In the genomic region with DNA sequence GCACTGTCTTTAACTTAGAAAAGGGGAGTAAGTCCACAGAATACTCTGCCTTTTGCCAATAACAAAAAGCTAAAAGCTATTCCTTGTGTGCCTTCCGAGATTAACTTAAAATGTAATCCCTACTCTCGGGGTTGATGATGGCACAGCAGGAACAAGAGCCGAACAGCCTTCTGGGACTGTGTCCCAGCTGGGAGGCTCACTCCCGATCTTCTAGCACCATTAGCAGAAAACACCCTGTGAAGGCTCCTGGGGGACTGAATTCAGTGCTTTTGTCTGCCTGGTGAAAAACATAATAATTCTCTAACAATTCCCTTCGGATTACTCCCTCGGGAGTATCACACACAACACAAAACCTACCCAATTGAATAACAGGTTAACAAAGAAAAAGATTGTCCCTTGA, we compare ENCODE assay signal across 22 mouse cellular contexts. TPM values are rescaled to one million over a fixed set of nuclear protein-coding genes. Genes with fewer than 3 reads are reported as not detected.
A peak's percentile ranks its signal among the peaks of the same experiment; 100 is the strongest.
DNase-seq lines count a peak whose midpoint lies in the region; ATAC-seq and TF ChIP-seq lines count a peak whose summit lies in the region.
"Had no signal": no experiment of that assay in that cellular context is flagged by ENCODE, and none has a peak within 500 bp of the region (broad histone marks: within the 10 kb centered on the region; RNA-seq: fewer than 3 reads in every experiment).

No protein-coding gene starts in this region.

- ATAC-seq in forebrain, embryonic 12.5 days (ENCODE audit: low FRiP score), result no peak
- ATAC-seq in forebrain, embryonic 13.5 days, result no peak
- no peak for ATAC-seq in midbrain, embryonic 13.5 days
- no peak for ATAC-seq in midbrain, embryonic 15.5 days (replicated peaks)
- no peak for ATAC-seq in monocyte, adult 5-6 weeks (replicated peaks; ENCODE audit: insufficient number of reproducible peaks, low FRiP score, low TSS enrichment, poor library complexity, severe bottlenecking)
- ATAC-seq: activated CD4-positive, CD25-positive, alpha-beta regulatory T cell, adult 4 months; CD4-positive, CD25-positive, alpha-beta regulatory T cell, adult 4 months; forebrain, embryonic 15.5 days; intestine, postnatal 0 days had no signal

- H3K4me3 ChIP-seq in forebrain, embryonic 12.5 days (replicated peaks), result no peak overlapping the region
- H3K4me3 ChIP-seq in forebrain, embryonic 13.5 days, result no peak overlapping the region
- no peak overlapping the region for H3K4me3 ChIP-seq in midbrain, embryonic 13.5 days (replicated peaks)
- no peak overlapping the region for H3K4me3 ChIP-seq in midbrain, embryonic 15.5 days
- H3K4me3 ChIP-seq: embryonic facial prominence, embryonic 13.5 days; forebrain, embryonic 15.5 days; gastrocnemius, adult 2 months; hindbrain, embryonic 12.5 days; hindbrain, embryonic 15.5 days had no signal

- H3K4me2 ChIP-seq in forebrain, embryonic 12.5 days, result peak overlapping the region; percentile 6; the same call in 1 of the 2 replicates
- H3K4me2 ChIP-seq in forebrain, embryonic 13.5 days, result no peak overlapping the region
- 0 out of 2 replicates have a peak overlapping the region, but pooled peaks have one; percentile 9 for H3K4me2 ChIP-seq in midbrain, embryonic 13.5 days (replicated peaks)
- no peak overlapping the region for H3K4me2 ChIP-seq in midbrain, embryonic 15.5 days
- H3K4me2 ChIP-seq: embryonic facial prominence, embryonic 13.5 days; forebrain, embryonic 15.5 days; heart, embryonic 11.5 days; hindbrain, embryonic 12.5 days; hindbrain, embryonic 15.5 days had no signal

- H3K36me3 ChIP-seq in forebrain, embryonic 12.5 days (replicated peaks), result no peaks in the 10 kb centered on the region
- H3K36me3 ChIP-seq in forebrain, embryonic 13.5 days (ENCODE audit: poor library complexity, severe bottlenecking), result no peaks in the 10 kb centered on the region
- H3K36me3 ChIP-seq in midbrain, embryonic 13.5 days, result no peaks in the 10 kb centered on the region
- H3K36me3 ChIP-seq in midbrain, embryonic 15.5 days (replicated peaks), result no peaks in the 10 kb centered on the region
- H3K36me3 ChIP-seq: embryonic facial prominence, embryonic 13.5 days; forebrain, embryonic 15.5 days; hindbrain, embryonic 12.5 days; hindbrain, embryonic 15.5 days had no signal

- H3K27ac ChIP-seq in forebrain, embryonic 12.5 days, result no peak overlapping the region
- H3K27ac ChIP-seq in forebrain, embryonic 13.5 days, result no peak overlapping the region
- no peak overlapping the region for H3K27ac ChIP-seq in midbrain, embryonic 13.5 days
- no peak overlapping the region for H3K27ac ChIP-seq in midbrain, embryonic 15.5 days
- H3K27ac ChIP-seq: embryonic facial prominence, embryonic 13.5 days; forebrain, embryonic 15.5 days; gastrocnemius, adult 2 months; hindbrain, embryonic 12.5 days; hindbrain, embryonic 15.5 days had no signal

- peak; percentile 31 for DNase-seq in brain, embryonic 14.5 days (ENCODE audit: low read depth)
- peak; percentile 12 for DNase-seq in mesoderm, embryonic 11.5 days (ENCODE audit: low read depth, low spot score)
- DNase-seq: adrenal gland, adult 8-10 months; adrenal gland, postnatal 25 days; cerebellum, adult 18-20 months; cerebellum, adult 9-11 months; cerebellum, postnatal 25 days; gastrocnemius, adult 2 months; gastrocnemius, postnatal 14 days had no signal

- 3% methylated on average over 6 of the region's 6 CpGs for WGBS in forebrain, embryonic 12.5 days
- WGBS in forebrain, embryonic 13.5 days, result 1% methylated on average over 6 of the region's 6 CpGs
- 7% methylated on average over 6 of the region's 6 CpGs for WGBS in midbrain, embryonic 13.5 days
- 8% methylated on average over 6 of the region's 6 CpGs for WGBS in midbrain, embryonic 15.5 days

- TF ChIP-seq CTCF in brain, embryonic 14.5 days (IDR thresholded peaks at IDR 0.05; ENCODE audit: borderline replicate concordance, extremely low read depth, insufficient read depth, insufficient read length), result no peak

- H3K9ac ChIP-seq in forebrain, embryonic 12.5 days, result no peak overlapping the region
- H3K9ac ChIP-seq in forebrain, embryonic 13.5 days, result no peak overlapping the region
- H3K9ac ChIP-seq in midbrain, embryonic 13.5 days (replicated peaks), result no peak overlapping the region
- no peak overlapping the region for H3K9ac ChIP-seq in midbrain, embryonic 15.5 days
- H3K9ac ChIP-seq: embryonic facial prominence, embryonic 13.5 days; forebrain, embryonic 15.5 days; hindbrain, embryonic 12.5 days; hindbrain, embryonic 15.5 days had no signal

- no peaks in the 10 kb centered on the region for H3K27me3 ChIP-seq in forebrain, embryonic 12.5 days
- no peaks in the 10 kb centered on the region for H3K27me3 ChIP-seq in forebrain, embryonic 13.5 days
- H3K27me3 ChIP-seq in midbrain, embryonic 13.5 days, result peaks cover 3% of the 10 kb centered on the region; the same call in 1 of the 2 replicates
- no peaks in the 10 kb centered on the region for H3K27me3 ChIP-seq in midbrain, embryonic 15.5 days (replicated peaks)
- H3K27me3 ChIP-seq: embryonic facial prominence, embryonic 13.5 days; forebrain, embryonic 15.5 days; hindbrain, embryonic 12.5 days; hindbrain, embryonic 15.5 days had no signal

- no peak for TF ChIP-seq POLR2A in brain, embryonic 14.5 days (IDR thresholded peaks at IDR 0.05; ENCODE audit: borderline replicate concordance, extremely low read depth, insufficient read depth, insufficient read length, poor library complexity, severe bottlenecking)

- no peaks in the 10 kb centered on the region for H3K9me3 ChIP-seq in forebrain, embryonic 12.5 days
- H3K9me3 ChIP-seq in forebrain, embryonic 13.5 days (replicated peaks), result no peaks in the 10 kb centered on the region
- H3K9me3 ChIP-seq in midbrain, embryonic 13.5 days, result no peaks in the 10 kb centered on the region
- no peaks in the 10 kb centered on the region for H3K9me3 ChIP-seq in midbrain, embryonic 15.5 days
- H3K9me3 ChIP-seq: embryonic facial prominence, embryonic 13.5 days; forebrain, embryonic 15.5 days; hindbrain, embryonic 12.5 days; hindbrain, embryonic 15.5 days had no signal

- peaks cover 2% of the 10 kb centered on the region; the same call in 1 of the 2 replicates for H3K4me1 ChIP-seq in forebrain, embryonic 12.5 days
- H3K4me1 ChIP-seq in forebrain, embryonic 13.5 days, result no peaks in the 10 kb centered on the region
- peaks cover 7% of the 10 kb centered on the region for H3K4me1 ChIP-seq in midbrain, embryonic 13.5 days (replicated peaks)
- H3K4me1 ChIP-seq in midbrain, embryonic 15.5 days, result no peaks in the 10 kb centered on the region
- H3K4me1 ChIP-seq: embryonic facial prominence, embryonic 13.5 days; forebrain, embryonic 15.5 days; hindbrain, embryonic 15.5 days had no signal

RNA-seq across cellular contexts. Expression of gene Ppp3r1, which starts 23.4 kb away (rescaled TPM):
- 113 and 117 TPM in 2 replicates for polyA plus RNA-seq in forebrain, embryonic 12.5 days (2016; fragmentation: Nextera tagmentation; extraction: Ambion mirVana)
- polyA plus RNA-seq in forebrain, embryonic 13.5 days (2015; fragmentation: Nextera tagmentation; extraction: Ambion mirVana), result 124 and 130 TPM in 2 replicates
- polyA plus RNA-seq in midbrain, embryonic 13.5 days (2015; fragmentation: Nextera tagmentation; extraction: Ambion mirVana), result 149 and 162 TPM in 2 replicates
- polyA plus RNA-seq in midbrain, embryonic 15.5 days (2015; fragmentation: Nextera tagmentation; extraction: Ambion mirVana), result 195 and 200 TPM in 2 replicates
- polyA plus RNA-seq in brain, embryonic 14.5 days (2012; rRNA removed), result 105 and 131 TPM in 2 replicates
- total RNA-seq in monocyte, adult 5-6 weeks (2017), result 103 to 132 TPM (median 125 TPM) in 3 replicates

RNA-seq across cellular contexts. Expression of gene Wdr92, which starts 46.3 kb away (rescaled TPM):
- polyA plus RNA-seq in forebrain, embryonic 12.5 days (2016; fragmentation: Nextera tagmentation; extraction: Ambion mirVana), result 21.9 and 22.3 TPM in 2 replicates
- 19.9 and 21.9 TPM in 2 replicates for polyA plus RNA-seq in forebrain, embryonic 13.5 days (2015; fragmentation: Nextera tagmentation; extraction: Ambion mirVana)
- polyA plus RNA-seq in midbrain, embryonic 13.5 days (2015; fragmentation: Nextera tagmentation; extraction: Ambion mirVana), result 22.5 and 23.0 TPM in 2 replicates
- 19.3 and 20.0 TPM in 2 replicates for polyA plus RNA-seq in midbrain, embryonic 15.5 days (2015; fragmentation: Nextera tagmentation; extraction: Ambion mirVana)
- 11.2 and 13.2 TPM in 2 replicates for polyA plus RNA-seq in brain, embryonic 14.5 days (2012; rRNA removed)
- 4.7 to 20.4 TPM (median 6.3 TPM) in 3 replicates for total RNA-seq in monocyte, adult 5-6 weeks (2017)

Comparison
In these comparisons a context has a peak if more than half of its experiments do, and no peak if none do; other contexts are left out.
1. H3K4me2 ChIP-seq: peak in forebrain, embryonic 12.5 days (single experiment) and midbrain, embryonic 13.5 days (single experiment); none in forebrain, embryonic 13.5 days (single experiment) and midbrain, embryonic 15.5 days (single experiment).